Mouse (Mus musculus): ENCODE results near the gene Gm379. TPM values are rescaled to one million over a fixed set of nuclear protein-coding genes. Genes with fewer than 3 reads are reported as not detected.
A peak's percentile ranks its signal among the peaks of the same experiment; 100 is the strongest.

Gm379 gene
- 0.21 TPM in 1 of 2 replicates, not detected in the other for polyA plus RNA-seq (2014; fragmentation: Nextera tagmentation; extraction: Ambion mirVana)

- no peaks in the 10 kb centered on the region for H3K27me3 ChIP-seq (ENCODE audit: insufficient read depth, low read length)
- no peaks in the 10 kb centered on the region for H3K4me1 ChIP-seq (ENCODE audit: insufficient read depth)
- H3K9ac ChIP-seq = no peak within 1 kb of the TSS
- no peaks in the 10 kb centered on the region for H3K36me3 ChIP-seq (ENCODE audit: insufficient read depth)
- 24% methylated on average over 2 of the region's 2 CpGs for WGBS
- no peak for TF ChIP-seq CTCF (IDR thresholded peaks at IDR 0.05; ENCODE audit: low read depth)
- DNase-seq = peak; percentile 1
- no peak within 1 kb of the TSS; the same call in 1 of the 2 replicates for H3K27ac ChIP-seq (ENCODE audit: low read depth)
- no peak within 1 kb of the TSS for H3K4me2 ChIP-seq
- H3K9me3 ChIP-seq (ENCODE audit: low read depth, low read length) = no peaks in the 10 kb centered on the region
- H3K4me3 ChIP-seq (ENCODE audit: low read depth, low read length) = no peak within 1 kb of the TSS
- ATAC-seq (ENCODE audit: insufficient read depth) = peak; percentile 21; the same call in 1 of the 2 replicates
Measured at GRCm38 (mm10) chrX:108664885-108665284, at the start of gene Gm379. TSS of gene Gm379 (minus strand) at chrX:108664891.

DNA sequence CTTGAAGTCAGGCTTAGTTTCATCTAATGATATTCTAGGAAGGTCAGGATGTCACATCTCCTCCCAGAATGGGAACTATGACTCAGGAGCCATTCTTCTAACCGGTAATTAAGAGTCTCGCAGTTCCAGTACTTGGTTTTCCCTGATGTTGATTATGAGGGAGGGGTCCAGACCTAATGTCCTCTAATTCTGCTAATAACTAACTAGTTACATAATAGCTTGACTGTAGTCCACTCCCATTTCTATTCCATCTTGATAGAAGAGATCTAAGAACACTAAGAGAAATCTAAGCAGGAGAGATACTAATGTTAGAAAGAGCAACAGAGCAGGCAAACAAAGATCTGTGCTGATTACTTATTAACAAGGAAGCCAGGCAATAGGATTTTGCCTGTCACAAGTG, 39.6 kb upstream of the Gm379 start:
- no peak overlapping the region for H3K4me3 ChIP-seq (ENCODE audit: low read depth, low read length)
- no peak overlapping the region for H3K9ac ChIP-seq
- no peaks in the 10 kb centered on the region for H3K9me3 ChIP-seq (ENCODE audit: low read depth, low read length)
- DNase-seq (no peak), ATAC-seq (ENCODE audit: insufficient read depth) (no peak)
- no peaks in the 10 kb centered on the region for H3K27me3 ChIP-seq (ENCODE audit: insufficient read depth, low read length)
- no peak overlapping the region for H3K27ac ChIP-seq (ENCODE audit: low read depth)
- TF ChIP-seq CTCF (IDR thresholded peaks at IDR 0.05; ENCODE audit: low read depth) = no peak
- no peak overlapping the region for H3K4me2 ChIP-seq
- 70% methylated on average over 2 of the region's 2 CpGs for WGBS
- no peaks in the 10 kb centered on the region for H3K4me1 ChIP-seq (ENCODE audit: insufficient read depth)
- H3K36me3 ChIP-seq (ENCODE audit: insufficient read depth) = no peaks in the 10 kb centered on the region

GRCm38 (mm10) chrX:108668868-108669267, 4.2 kb upstream of the Gm379 start:
- H3K9me3 ChIP-seq (ENCODE audit: low read depth, low read length) = no peaks in the 10 kb centered on the region

DNA sequence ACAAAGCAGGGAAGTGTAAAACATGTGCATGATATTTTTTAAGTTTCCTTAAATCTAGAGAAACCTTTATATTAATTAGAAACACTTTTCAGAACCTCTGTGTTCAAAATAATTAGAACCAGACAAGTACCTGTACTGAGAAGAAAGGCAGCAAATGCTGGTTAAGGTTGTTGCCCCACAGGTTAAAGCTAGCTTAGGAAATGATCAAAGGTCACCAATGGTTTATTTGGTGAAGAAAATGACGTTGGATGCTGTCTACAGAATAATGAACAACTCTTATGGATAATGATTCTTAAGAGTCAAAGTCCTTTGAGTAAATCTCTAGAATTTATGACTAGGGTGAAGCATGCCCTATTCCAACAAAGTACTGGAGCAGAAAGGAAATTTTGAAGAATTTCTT, 42.7 kb downstream of the Gm379 start:
- no peak for ATAC-seq (ENCODE audit: insufficient read depth)
- DNase-seq = no peak
- Histone ChIP-seq H3K27me3 (ENCODE audit: insufficient read depth, low read length) (no peaks in the 10 kb centered on the region), H3K9ac (no peak overlapping the region), H3K4me1 (ENCODE audit: insufficient read depth) (no peaks in the 10 kb centered on the region), H3K27ac (ENCODE audit: low read depth) (no peak overlapping the region), H3K4me2 (no peak overlapping the region), H3K9me3 (ENCODE audit: low read depth, low read length) (no peaks in the 10 kb centered on the region), H3K4me3 (ENCODE audit: low read depth, low read length) (no peak overlapping the region), H3K36me3 (ENCODE audit: insufficient read depth) (no peaks in the 10 kb centered on the region)
- WGBS = 36% methylated on average over 1 of the region's 1 CpGs
- no peak for TF ChIP-seq CTCF (IDR thresholded peaks at IDR 0.05; ENCODE audit: low read depth)

More at GRCm38 (mm10) chrX:108668868-108669267, 4.2 kb upstream of the Gm379 start:
- 56% methylated on average over 1 of the region's 1 CpGs for WGBS
- H3K4me2 ChIP-seq = no peak overlapping the region
- no peak for DNase-seq
- no peaks in the 10 kb centered on the region for H3K4me1 ChIP-seq (ENCODE audit: insufficient read depth)
- no peak for TF ChIP-seq CTCF (IDR thresholded peaks at IDR 0.05; ENCODE audit: low read depth)
- H3K4me3 ChIP-seq (ENCODE audit: low read depth, low read length) = no peak overlapping the region
- no peak overlapping the region for H3K27ac ChIP-seq (ENCODE audit: low read depth)
- no peak overlapping the region for H3K9ac ChIP-seq
- H3K27me3 ChIP-seq (ENCODE audit: insufficient read depth, low read length) = no peaks in the 10 kb centered on the region
- no peaks in the 10 kb centered on the region for H3K36me3 ChIP-seq (ENCODE audit: insufficient read depth)
- ATAC-seq (ENCODE audit: insufficient read depth) = no peak

DNA sequence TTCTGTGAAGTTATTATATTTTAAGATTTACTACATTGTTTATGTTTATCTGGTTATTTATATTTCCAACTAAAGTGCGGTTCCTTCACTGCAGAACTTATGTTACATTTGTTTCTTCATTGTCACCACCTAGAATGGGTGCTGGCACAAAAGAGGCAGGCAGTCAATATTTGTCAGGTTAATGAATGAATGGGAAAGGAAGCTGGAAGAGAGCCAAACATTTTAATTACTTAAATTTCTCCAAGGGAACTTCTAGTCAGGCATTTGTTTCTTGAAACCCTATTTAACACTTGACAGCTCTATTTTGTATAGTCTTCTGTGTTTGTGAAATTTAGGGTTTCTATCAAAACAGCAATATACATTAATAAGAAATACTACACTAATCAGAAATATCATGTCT, 43.8 kb downstream of the Gm379 start:
- no peak for ATAC-seq (ENCODE audit: insufficient read depth)
- no peaks in the 10 kb centered on the region for H3K36me3 ChIP-seq (ENCODE audit: insufficient read depth)
- H3K4me3 ChIP-seq (ENCODE audit: low read depth, low read length) = no peak overlapping the region
- no peaks in the 10 kb centered on the region for H3K4me1 ChIP-seq (ENCODE audit: insufficient read depth)
- no peak for DNase-seq
- no peak overlapping the region for H3K9ac ChIP-seq
- WGBS = 68% methylated on average over 1 of the region's 1 CpGs
- H3K4me2 ChIP-seq = no peak overlapping the region
- TF ChIP-seq CTCF (IDR thresholded peaks at IDR 0.05; ENCODE audit: low read depth) = no peak
- H3K9me3 ChIP-seq (ENCODE audit: low read depth, low read length) = no peaks in the 10 kb centered on the region
- H3K27ac ChIP-seq (ENCODE audit: low read depth) = no peak overlapping the region
- H3K27me3 ChIP-seq (ENCODE audit: insufficient read depth, low read length) = no peaks in the 10 kb centered on the region

Other genes with a start within 250 kb of the Gm379 start
- 5.2 and 5.5 TPM in 2 replicates for gene Brwd3, start 169.5 kb upstream of the Gm379 start, polyA plus RNA-seq (2014; fragmentation: Nextera tagmentation; extraction: Ambion mirVana)